Mouse (Mus musculus): ENCODE data around the gene Auts2.

DNA sequence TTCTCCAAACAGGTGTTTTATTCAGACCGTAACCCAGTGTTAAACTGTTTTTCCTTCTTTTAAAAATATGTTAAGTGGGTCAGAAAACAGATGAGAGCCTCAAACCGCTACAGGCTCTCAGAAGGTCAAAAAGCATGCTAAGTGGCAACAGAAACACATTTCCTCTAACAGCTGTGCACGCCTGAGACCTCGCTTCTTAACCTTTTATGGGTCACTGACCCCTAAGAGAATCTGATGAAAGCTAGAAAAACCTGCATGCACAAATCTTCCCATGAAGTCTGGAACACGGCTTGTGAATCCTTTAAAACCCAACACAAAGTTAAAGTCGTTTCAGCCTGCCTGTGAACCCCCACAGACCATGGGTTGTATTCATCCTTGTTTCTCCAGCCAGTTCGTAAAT is 29.9 kb downstream of the Auts2 start:
- TF ChIP-seq CTCF (conservative IDR thresholded peaks at IDR 0.05 in 1 of 2, IDR thresholded peaks at IDR 0.05 in 1 of 2; ENCODE audit: low read depth in 2 of 2, low read length in 2 of 2) (no peak), BHLHE40 (IDR thresholded peaks at IDR 0.05; ENCODE audit: low read depth, low read length) (no peak), SIN3A (IDR thresholded peaks at IDR 0.05; ENCODE audit: low read length) (no peak), CHD1 (IDR thresholded peaks at IDR 0.05; ENCODE audit: low read depth, low read length) (no peak), EP300 (IDR thresholded peaks at IDR 0.05; ENCODE audit: low read length) (no peak), MYC (IDR thresholded peaks at IDR 0.05; ENCODE audit: low read depth, low read length) (no peak), IRF4 (IDR thresholded peaks at IDR 0.05; ENCODE audit: low read depth, low read length) (no peak), NELFE (IDR thresholded peaks at IDR 0.05; ENCODE audit: low read depth, low read length) (no peak), POLR2A (IDR thresholded peaks at IDR 0.05; ENCODE audit: low read depth, low read length) (no peak), HCFC1 (IDR thresholded peaks at IDR 0.05; ENCODE audit: low read depth, low read length) (no peak), MAFK (IDR thresholded peaks at IDR 0.05; ENCODE audit: insufficient replicate concordance, low read length) (no peak), MAZ (IDR thresholded peaks at IDR 0.05; ENCODE audit: low read depth, low read length) (no peak), TCF12 (IDR thresholded peaks at IDR 0.05; ENCODE audit: low read depth, low read length) (no peak)

Measured in CH12.LX (cell line).